In genomic region chr3:69397733-69398132, GRCm38 (mm10) we compare ENCODE assay signal across 11 mouse cellular contexts.
DNase-seq lines count a peak whose midpoint lies in the region; ATAC-seq and TF ChIP-seq lines count a peak whose summit lies in the region.
"Had no signal": no experiment of that assay in that cellular context is flagged by ENCODE, and none has a peak within 500 bp of the region (broad histone marks: within the 10 kb centered on the region; RNA-seq: fewer than 3 reads in every experiment).

No protein-coding gene starts in this region.

- peak; percentile 60 for TF ChIP-seq CTCF in midbrain, postnatal 0 days (IDR thresholded peaks at IDR 0.05)
- peak; percentile 75 for TF ChIP-seq CTCF in Patski (IDR thresholded peaks at IDR 0.05)
- TF ChIP-seq CTCF in stomach, postnatal 0 days (IDR thresholded peaks at IDR 0.05; ENCODE audit: low read depth), result peak; percentile 47

- 67% methylated on average over 5 of the region's 5 CpGs for WGBS in intestine, embryonic 14.5 days
- WGBS in intestine, embryonic 15.5 days, result 64% methylated on average over 5 of the region's 5 CpGs
- 69% methylated on average over 5 of the region's 5 CpGs for WGBS in midbrain, postnatal 0 days
- 67% methylated on average over 5 of the region's 5 CpGs for WGBS in midbrain, embryonic 10.5 days
- WGBS in stomach, postnatal 0 days, result 65% methylated on average over 5 of the region's 5 CpGs

- H3K4me3 ChIP-seq in intestine, embryonic 14.5 days (ENCODE audit: low read depth, low read length), result no peak overlapping the region
- H3K4me3 ChIP-seq in intestine, embryonic 15.5 days (replicated peaks), result no peak overlapping the region
- H3K4me3 ChIP-seq in midbrain, postnatal 0 days (ENCODE audit: low read depth, low read length), result no peak overlapping the region
- H3K4me3 ChIP-seq in midbrain, embryonic 10.5 days, result no peak overlapping the region
- H3K4me3 ChIP-seq in stomach, postnatal 0 days (ENCODE audit: low read depth, low read length), result no peak overlapping the region

- H3K9ac ChIP-seq in intestine, embryonic 14.5 days (ENCODE audit: low read length), result no peak overlapping the region
- H3K9ac ChIP-seq in intestine, embryonic 15.5 days, result no peak overlapping the region
- H3K9ac ChIP-seq in midbrain, postnatal 0 days (replicated peaks; ENCODE audit: low read length, poor library complexity, severe bottlenecking), result no peak overlapping the region
- no peak overlapping the region for H3K9ac ChIP-seq in stomach, postnatal 0 days (ENCODE audit: low read length)

- H3K4me1 ChIP-seq in intestine, embryonic 14.5 days (replicated peaks; ENCODE audit: control insufficient read depth, insufficient read depth, low read length), result no peaks in the 10 kb centered on the region
- H3K4me1 ChIP-seq in intestine, embryonic 15.5 days (replicated peaks), result no peaks in the 10 kb centered on the region
- no peaks in the 10 kb centered on the region for H3K4me1 ChIP-seq in midbrain, postnatal 0 days (ENCODE audit: insufficient read depth, low read length)
- no peaks in the 10 kb centered on the region for H3K4me1 ChIP-seq in midbrain, embryonic 10.5 days
- no peaks in the 10 kb centered on the region for H3K4me1 ChIP-seq in stomach, postnatal 0 days (replicated peaks; ENCODE audit: control insufficient read depth, insufficient read depth)

- H3K27me3 ChIP-seq in intestine, embryonic 14.5 days (replicated peaks; ENCODE audit: control insufficient read depth, insufficient read depth, low read length), result no peaks in the 10 kb centered on the region
- no peaks in the 10 kb centered on the region for H3K27me3 ChIP-seq in intestine, embryonic 15.5 days (replicated peaks)
- H3K27me3 ChIP-seq in midbrain, postnatal 0 days (ENCODE audit: insufficient read depth, low read length), result no peaks in the 10 kb centered on the region
- H3K27me3 ChIP-seq in midbrain, embryonic 10.5 days (ENCODE audit: low read depth, poor library complexity, severe bottlenecking), result peaks cover 34% of the 10 kb centered on the region
- no peaks in the 10 kb centered on the region for H3K27me3 ChIP-seq in Patski
- H3K27me3 ChIP-seq in stomach, postnatal 0 days (ENCODE audit: control insufficient read depth, insufficient read depth, low read length), result no peaks in the 10 kb centered on the region

- no peak overlapping the region for H3K4me2 ChIP-seq in intestine, embryonic 14.5 days (ENCODE audit: low read length)
- H3K4me2 ChIP-seq in intestine, embryonic 15.5 days (replicated peaks), result no peak overlapping the region
- no peak overlapping the region for H3K4me2 ChIP-seq in midbrain, postnatal 0 days (ENCODE audit: low read depth, low read length, poor library complexity, severe bottlenecking)
- H3K4me2 ChIP-seq in stomach, postnatal 0 days (replicated peaks; ENCODE audit: low read depth), result no peak overlapping the region

- POLR2A ChIA-PET in Patski (lab: Charles Lee), result no interaction called here

- in situ Hi-C loops in Patski (cut with MboI; ENCODE audit: low pct_unique_long_range_greater_than_20kb), result no loop called here

- H3K27ac ChIP-seq in intestine, embryonic 14.5 days (ENCODE audit: low read depth), result no peak overlapping the region
- H3K27ac ChIP-seq in intestine, embryonic 15.5 days, result no peak overlapping the region
- no peak overlapping the region for H3K27ac ChIP-seq in midbrain, postnatal 0 days (ENCODE audit: low read depth, low read length)
- H3K27ac ChIP-seq in midbrain, embryonic 10.5 days (replicated peaks), result no peak overlapping the region
- H3K27ac ChIP-seq in stomach, postnatal 0 days (replicated peaks), result no peak overlapping the region

- H3K36me3 ChIP-seq in intestine, embryonic 14.5 days (ENCODE audit: control insufficient read depth, insufficient read depth, low read length), result no peaks in the 10 kb centered on the region
- no peaks in the 10 kb centered on the region for H3K36me3 ChIP-seq in intestine, embryonic 15.5 days
- no peaks in the 10 kb centered on the region for H3K36me3 ChIP-seq in midbrain, postnatal 0 days (ENCODE audit: insufficient read depth, low read length)
- H3K36me3 ChIP-seq in midbrain, embryonic 10.5 days, result no peaks in the 10 kb centered on the region
- no peaks in the 10 kb centered on the region for H3K36me3 ChIP-seq in stomach, postnatal 0 days (ENCODE audit: control insufficient read depth, insufficient read depth, low read length)

- ATAC-seq in intestine, embryonic 14.5 days (replicated peaks; ENCODE audit: low FRiP score, low TSS enrichment, low read depth), result no peak
- ATAC-seq in intestine, embryonic 15.5 days, result no peak
- no peak for ATAC-seq in midbrain, postnatal 0 days (ENCODE audit: low FRiP score)
- ATAC-seq in Patski, result no peak
- no peak for ATAC-seq in stomach, postnatal 0 days (ENCODE audit: low FRiP score, low TSS enrichment)

- peak; percentile 40 for DNase-seq in intestine, embryonic 14.5 days (ENCODE audit: low spot score)
- DNase-seq in midbrain, postnatal 0 days (ENCODE audit: low spot score), result no peak
- DNase-seq in midbrain, embryonic 10.5 days (ENCODE audit: low spot score), result no peak
- no peak for DNase-seq in Patski (ENCODE audit: low read depth, low spot score)
- no peak for DNase-seq in stomach, postnatal 0 days (ENCODE audit: low spot score)
- no peak for DNase-seq in heart, adult 8-10 months (ENCODE audit: low spot score)
- no peak for DNase-seq in left cerebral cortex, adult 11 months (ENCODE audit: low spot score)
- DNase-seq: gastrocnemius, postnatal 25 days; kidney, postnatal 14 days; lung, postnatal 4 days had no signal

- no peaks in the 10 kb centered on the region for H3K9me3 ChIP-seq in intestine, embryonic 14.5 days (ENCODE audit: control insufficient read depth, low read length)
- no peaks in the 10 kb centered on the region for H3K9me3 ChIP-seq in intestine, embryonic 15.5 days
- H3K9me3 ChIP-seq in midbrain, postnatal 0 days (ENCODE audit: low read length), result no peaks in the 10 kb centered on the region
- no peaks in the 10 kb centered on the region for H3K9me3 ChIP-seq in midbrain, embryonic 10.5 days (replicated peaks)
- no peaks in the 10 kb centered on the region for H3K9me3 ChIP-seq in stomach, postnatal 0 days (ENCODE audit: control insufficient read depth, low read length)

- CTCF ChIA-PET in Patski (lab: Charles Lee), result no interaction called here

- no peak for TF ChIP-seq EP300 in stomach, postnatal 0 days (optimal IDR thresholded peaks at IDR 0.05)
